Mouse (Mus musculus) embryonic facial prominence, embryonic 11.5 days (tissue): ENCODE measurements around the gene Flt3l. TPM values are rescaled to one million over a fixed set of nuclear protein-coding genes. Genes with fewer than 3 reads are reported as not detected.

Experiments used
- ATAC-seq: fragments of 200-750 bp; cut with Nextera tagmentation; replicated peaks from 2 replicates; pipeline ENCODE4 v1.8.0; 2017; ENCODE audit warnings: low read depth; ENCODE audit not compliant: insufficient number of reproducible peaks, low FRiP score, low TSS enrichment
- DNase-seq: peaks from one replicate; pipeline ENCODE4 v3.0.0-alpha.2; 2015; ENCODE audit warnings: low spot score
- H3K27ac ChIP-seq: fragments of 300-500 bp; sonication (generic); replicated peaks from 2 replicates; pipeline ENCODE4 v1.5.1; 2014; ENCODE audit warnings: mild to moderate bottlenecking, low read depth, low read length, control low read depth
- H3K27me3 ChIP-seq: fragments of 300-500 bp; sonication (generic); 2 replicates; pipeline ENCODE4 v1.6.1; 2014; ENCODE audit warnings: mild to moderate bottlenecking, low read length, moderate library complexity, mixed read lengths; ENCODE audit not compliant: control insufficient read depth, insufficient read depth
- H3K36me3 ChIP-seq: fragments of 300-500 bp; sonication (generic); replicated peaks from 2 replicates; pipeline ENCODE4 v1.6.1; 2014; ENCODE audit warnings: low read depth, mild to moderate bottlenecking, low read length, moderate library complexity, mixed read lengths; ENCODE audit not compliant: control insufficient read depth, insufficient read depth
- H3K4me1 ChIP-seq: fragments of 300-500 bp; sonication (generic); 2 replicates; pipeline ENCODE4 v1.6.1; 2014; ENCODE audit warnings: low read length, mixed read lengths; ENCODE audit not compliant: control insufficient read depth, insufficient read depth
- H3K4me2 ChIP-seq: fragments of 300-500 bp; sonication (generic); 2 replicates; pipeline ENCODE4 v1.6.1; 2014; ENCODE audit warnings: low read depth, mild to moderate bottlenecking, control low read depth, low read length, moderate library complexity
- H3K4me3 ChIP-seq: fragments of 300-500 bp; sonication (generic); 2 replicates; pipeline ENCODE4 v1.5.1; 2014; ENCODE audit warnings: low read depth, low read length, control low read depth
- H3K9ac ChIP-seq: fragments of 300-500 bp; sonication (generic); replicated peaks from 2 replicates; pipeline ENCODE4 v1.6.1; 2014; ENCODE audit warnings: mild to moderate bottlenecking, control low read depth, low read length
- H3K9me3 ChIP-seq: fragments of 300-500 bp; sonication (generic); replicated peaks from 2 replicates; pipeline ENCODE4 v1.6.1; 2016; ENCODE audit warnings: mild to moderate bottlenecking, low read length, inconsistent platforms, mixed read lengths; ENCODE audit not compliant: control insufficient read depth
- WGBS: fragments of 180-500 bp; shearing (Covaris S2); extraction: QIAGEN DNeasy Blood & Tissue Kit; methylation state at CpG from one replicate; pipeline ENCODE4 v1.1.7; 2014; 5-methylcytosine and 5-hydroxymethylcytosine counted together
- polyA plus RNA-seq: library from polyadenylated mRNA; unstranded; fragments of >200 nt; fragmentation: Nextera tagmentation; extraction: Ambion mirVana; gene quantifications from 2 replicates; pipeline ENCODE4 v1.2.1, GENCODE M21; 2014

Gene Flt3l
- polyA plus RNA-seq, 1 experiment from 2014 or later, result 0.52 TPM

- Histone ChIP-seq H3K9ac (no peak overlapping the region), H3K27ac (no peak overlapping the region), H3K4me2 (no peak overlapping the region), H3K36me3 (no peaks in the 10 kb centered on the region), H3K9me3 (peaks cover 15% of the 10 kb centered on the region), H3K4me3 (no peak overlapping the region), H3K4me1 (no peaks in the 10 kb centered on the region; the same call in 1 of the 2 replicates), H3K27me3 (peaks cover 65% of the 10 kb centered on the region)
- DNase-seq (no peak), ATAC-seq (no peak)
- WGBS, result 4% methylated on average over 24 of the region's 24 CpGs
Observed at GRCm38 (mm10) chr7:45168656-45169055, 32.4 kb upstream of the Flt3l start.

GRCm38 (mm10) chr7:45167761-45168445, 31.7 kb upstream of the Flt3l start:
- H3K27me3 ChIP-seq, result peaks cover 71% of the 10 kb centered on the region
- no peak overlapping the region for H3K27ac ChIP-seq
- peaks cover 15% of the 10 kb centered on the region for H3K9me3 ChIP-seq
- ATAC-seq, result no peak
- 2% methylated on average over 19 of the region's 19 CpGs for WGBS
- no peaks in the 10 kb centered on the region; the same call in 1 of the 2 replicates for H3K4me1 ChIP-seq
- H3K36me3 ChIP-seq, result no peaks in the 10 kb centered on the region
- no peak overlapping the region for H3K4me2 ChIP-seq
- H3K9ac ChIP-seq, result no peak overlapping the region
- no peak for DNase-seq
- no peak overlapping the region for H3K4me3 ChIP-seq

GRCm38 (mm10) chr7:45166950-45167401, 30.7 kb upstream of the Flt3l start:
- no peak for ATAC-seq
- Histone ChIP-seq H3K27ac (no peak overlapping the region), H3K9me3 (peaks cover 15% of the 10 kb centered on the region), H3K36me3 (no peaks in the 10 kb centered on the region), H3K4me3 (no peak overlapping the region), H3K4me1 (peaks cover 4% of the 10 kb centered on the region; the same call in 1 of the 2 replicates), H3K9ac (no peak overlapping the region), H3K27me3 (peaks cover 72% of the 10 kb centered on the region), H3K4me2 (no peak overlapping the region)
- no peak for DNase-seq
- WGBS, result 39% methylated on average over 9 of the region's 10 CpGs

GRCm38 (mm10) chr7:45165701-45166100, 29.5 kb upstream of the Flt3l start:
- Histone ChIP-seq H3K27ac (no peak overlapping the region), H3K4me1 (peaks cover 4% of the 10 kb centered on the region; the same call in 1 of the 2 replicates), H3K27me3 (peaks cover 69% of the 10 kb centered on the region), H3K9me3 (peaks cover 15% of the 10 kb centered on the region), H3K4me3 (no peak overlapping the region), H3K9ac (no peak overlapping the region), H3K36me3 (no peaks in the 10 kb centered on the region), H3K4me2 (no peak overlapping the region)
- 43% methylated on average over 11 of the region's 11 CpGs for WGBS
- DNase-seq, result no peak
- ATAC-seq, result no peak

GRCm38 (mm10) chr7:45164833-45165232, 28.6 kb upstream of the Flt3l start:
- Histone ChIP-seq H3K9me3 (peaks cover 10% of the 10 kb centered on the region), H3K4me1 (peaks cover 4% of the 10 kb centered on the region; the same call in 1 of the 2 replicates), H3K4me3 (no peak overlapping the region), H3K9ac (no peak overlapping the region), H3K4me2 (no peak overlapping the region), H3K27ac (no peak overlapping the region), H3K36me3 (no peaks in the 10 kb centered on the region), H3K27me3 (peaks cover 67% of the 10 kb centered on the region)
- DNase-seq, result no peak
- WGBS, result 68% methylated on average over 5 of the region's 5 CpGs
- no peak for ATAC-seq

- WGBS, result 1% methylated on average over 33 of the region's 41 CpGs
- ATAC-seq, result no peak
- peak within 1 kb of the TSS; percentile 39; the same call in 1 of the 2 replicates for H3K9ac ChIP-seq
Observed at GRCm38 (mm10) chr7:45163735-45164490, 27.7 kb upstream of the Flt3l start, which contains the start of gene Slc17a7. TSS of gene Slc17a7 (plus strand) at chr7:45163949.

GRCm38 (mm10) chr7:45162996-45163615, 26.9 kb upstream of the Flt3l start:
- Histone ChIP-seq H3K36me3 (no peaks in the 10 kb centered on the region; the same call in 1 of the 2 replicates), H3K9me3 (no peaks in the 10 kb centered on the region; the same call in 1 of the 2 replicates), H3K27ac (no peak overlapping the region), H3K4me3 (no peak overlapping the region), H3K9ac (no peak overlapping the region), H3K4me1 (peaks cover 4% of the 10 kb centered on the region; the same call in 1 of the 2 replicates), H3K27me3 (peaks cover 51% of the 10 kb centered on the region), H3K4me2 (no peak overlapping the region)
- 76% methylated on average over 9 of the region's 9 CpGs for WGBS
- ATAC-seq (no peak), DNase-seq (no peak)

More at GRCm38 (mm10) chr7:45163735-45164490, 27.7 kb upstream of the Flt3l start, which contains the start of gene Slc17a7:
- peaks cover 4% of the 10 kb centered on the region; the same call in 1 of the 2 replicates for H3K4me1 ChIP-seq
- no peak within 1 kb of the TSS for H3K27ac ChIP-seq
- peak within 1 kb of the TSS; percentile 41 for H3K4me3 ChIP-seq
- DNase-seq, result peak; percentile 50
- H3K36me3 ChIP-seq, result no peaks in the 10 kb centered on the region; the same call in 1 of the 2 replicates
- peak within 1 kb of the TSS; percentile 57 for H3K4me2 ChIP-seq
- H3K27me3 ChIP-seq, result peaks cover 60% of the 10 kb centered on the region
- H3K9me3 ChIP-seq, result peaks cover 1% of the 10 kb centered on the region
